Mouse (Mus musculus) MEL (cell line): ENCODE results near the gene Bmper.

Experiments
- CTCF ChIP-seq, 3 experiments: IDR thresholded peaks in 2 of 3; conservative IDR thresholded peaks in 1 of 3; 2 replicates each; pipeline ENCODE4 v1.5.1; 2011 to 2012; ENCODE audit warnings: low read length in 3 of 3, low read depth in 2 of 3, mild to moderate bottlenecking in 2 of 3, improper control_type of control experiment in 1 of 3, inconsistent platforms in 1 of 3, mixed read lengths in 1 of 3, moderate library complexity in 1 of 3; ENCODE audit not compliant: control insufficient read depth in 1 of 3, insufficient read depth in 1 of 3, poor library complexity in 1 of 3, severe bottlenecking in 1 of 3
- ELF1 ChIP-seq: IDR thresholded peaks from 2 replicates; pipeline ENCODE4 v1.6.1; 2014; ENCODE audit warnings: low read depth, mild to moderate bottlenecking, inconsistent platforms, low read length, improper control_type of control experiment, moderate library complexity
- EP300 ChIP-seq, 2 experiments: IDR thresholded peaks; 2 replicates each; pipeline ENCODE4 v1.6.1; 2011; ENCODE audit warnings: improper control_type of control experiment in 2 of 2, low read length in 2 of 2, low read depth in 1 of 2, mild to moderate bottlenecking in 1 of 2
- GATA1 ChIP-seq: IDR thresholded peaks from 2 replicates; pipeline ENCODE4 v1.6.1; 2011; ENCODE audit warnings: low read depth, low read length, improper control_type of control experiment
- MAFK ChIP-seq: IDR thresholded peaks from 2 replicates; pipeline ENCODE4 v1.6.1; 2011; ENCODE audit warnings: low read depth, mild to moderate bottlenecking, low read length, improper control_type of control experiment, borderline replicate concordance
- MAX ChIP-seq: IDR thresholded peaks from 2 replicates; pipeline ENCODE4 v1.6.1; 2011; ENCODE audit warnings: low read length, improper control_type of control experiment
- MAZ ChIP-seq: IDR thresholded peaks from 2 replicates; pipeline ENCODE4 v1.6.1; 2012; ENCODE audit warnings: low read depth, mild to moderate bottlenecking, inconsistent platforms, low read length, improper control_type of control experiment
- MXI1 ChIP-seq: IDR thresholded peaks from 2 replicates; pipeline ENCODE4 v1.6.1; 2011; ENCODE audit warnings: mild to moderate bottlenecking, low read depth, low read length, improper control_type of control experiment
- NELFE ChIP-seq: IDR thresholded peaks from 2 replicates; pipeline ENCODE4 v1.6.1; 2011; ENCODE audit warnings: low read depth, low read length, improper control_type of control experiment
- POLR2A ChIP-seq, 2 experiments: IDR thresholded peaks; 2 replicates each; pipeline ENCODE4 v1.6.1; 2011 to 2012; ENCODE audit warnings: low read length in 2 of 2, mild to moderate bottlenecking in 2 of 2, control low read depth in 1 of 2, improper control_type of control experiment in 1 of 2, low read depth in 1 of 2, moderate library complexity in 1 of 2; ENCODE audit not compliant: control insufficient read depth in 1 of 2, insufficient read depth in 1 of 2, poor library complexity in 1 of 2
- POLR2AphosphoS2 ChIP-seq: IDR thresholded peaks from 2 replicates; pipeline ENCODE4 v1.6.1; 2011; ENCODE audit warnings: low read length, improper control_type of control experiment
- POLR2AphosphoS5 ChIP-seq: IDR thresholded peaks from 2 replicates; pipeline ENCODE4 v1.6.1; 2012; ENCODE audit warnings: low read depth, borderline replicate concordance, mild to moderate bottlenecking, inconsistent platforms, low read length, moderate library complexity, mixed read lengths
- USF1 ChIP-seq: IDR thresholded peaks from 2 replicates; pipeline ENCODE4 v1.6.1; 2014; ENCODE audit warnings: low read depth, mild to moderate bottlenecking, inconsistent platforms, low read length, improper control_type of control experiment, moderate library complexity
- USF2 ChIP-seq, 2 experiments: IDR thresholded peaks; 2 replicates each; pipeline ENCODE4 v1.6.1; 2011 to 2012; ENCODE audit warnings: improper control_type of control experiment in 2 of 2, low read length in 2 of 2, borderline replicate concordance in 1 of 2, inconsistent platforms in 1 of 2, low read depth in 1 of 2, mild to moderate bottlenecking in 1 of 2; ENCODE audit not compliant: insufficient read depth in 1 of 2

- TF ChIP-seq CTCF (IDR thresholded peaks at IDR 0.05 in 2 of 3, conservative IDR thresholded peaks at IDR 0.05 in 1 of 3; ENCODE audit: control insufficient read depth in 1 of 3, insufficient read depth in 1 of 3, low read depth in 2 of 3, low read length in 3 of 3, poor library complexity in 1 of 3, severe bottlenecking in 1 of 3) (no peak), POLR2A (IDR thresholded peaks at IDR 0.05; ENCODE audit: control insufficient read depth in 1 of 2, insufficient read depth in 1 of 2, low read depth in 1 of 2, low read length in 2 of 2, poor library complexity in 1 of 2) (no peak), USF1 (no peak), MAFK (no peak), USF2 (IDR thresholded peaks at IDR 0.05; ENCODE audit: borderline replicate concordance in 1 of 2, insufficient read depth in 1 of 2, low read depth in 1 of 2, low read length in 2 of 2) (no peak), NELFE (no peak), MAZ (no peak), EP300 (IDR thresholded peaks at IDR 0.05; ENCODE audit: low read depth in 1 of 2, low read length in 2 of 2) (no peak), GATA1 (no peak), ELF1 (no peak), MAX (no peak), MXI1 (no peak), POLR2AphosphoS2 (no peak), POLR2AphosphoS5 (no peak)
Observed at GRCm38 (mm10) chr9:23297491-23298170, 74.8 kb downstream of the Bmper start.
